Mouse (Mus musculus) small intestine, adult 2 months (tissue): Measurements from ENCODE around the gene Ptprj.

ENCODE experiments used
- CTCF ChIP-seq: fragments of 200-500 bp; IDR thresholded peaks from 2 replicates; pipeline ENCODE4 v1.5.1; 2012; ENCODE audit warnings: low read depth, mild to moderate bottlenecking, control low read depth, inconsistent platforms, low read length, moderate library complexity, mixed read lengths; ENCODE audit not compliant: insufficient replicate concordance, insufficient read length; ENCODE audit errors: extremely low read depth
- POLR2A ChIP-seq: fragments of 200-500 bp; IDR thresholded peaks from 2 replicates; pipeline ENCODE4 v1.6.1; 2012; ENCODE audit warnings: low read depth, mild to moderate bottlenecking, control low read depth, inconsistent platforms, low read length, moderate library complexity

GRCm38 (mm10) chr2:90509268-90509667, 71.2 kb downstream of the Ptprj start:
- TF ChIP-seq CTCF (no peak), POLR2A (no peak)
